Mouse (Mus musculus) lung, embryonic 16.5 days (tissue): ENCODE results near the gene Dynll1. TPM values are rescaled to one million over a fixed set of nuclear protein-coding genes. Genes with fewer than 3 reads are reported as not detected.
A peak's percentile ranks its signal among the peaks of the same experiment; 100 is the strongest.

ENCODE experiments used
- ATAC-seq: fragments of 200-750 bp; cut with Nextera tagmentation; 2 replicates; pipeline ENCODE4 v1.8.0; 2017; ENCODE audit warnings: low read depth, mild to moderate bottlenecking, moderate library complexity
- H3K27ac ChIP-seq: fragments of 300-500 bp; sonication (generic); 2 replicates; pipeline ENCODE4 v1.5.1; 2014; ENCODE audit warnings: mild to moderate bottlenecking, control low read depth, low read length
- H3K27me3 ChIP-seq: fragments of 300-500 bp; sonication (generic); 2 replicates; pipeline ENCODE4 v1.6.1; 2014; ENCODE audit warnings: low read depth, low read length, mixed read lengths; ENCODE audit not compliant: control insufficient read depth, insufficient read depth
- H3K36me3 ChIP-seq: fragments of 300-500 bp; sonication (generic); 2 replicates; pipeline ENCODE4 v1.6.1; 2014; ENCODE audit warnings: low read length; ENCODE audit not compliant: control insufficient read depth, insufficient read depth
- H3K4me1 ChIP-seq: fragments of 300-500 bp; sonication (generic); replicated peaks from 2 replicates; pipeline ENCODE4 v1.6.1; 2014; ENCODE audit warnings: low read length, mixed read lengths; ENCODE audit not compliant: control insufficient read depth, insufficient read depth
- H3K4me2 ChIP-seq: fragments of 300-500 bp; sonication (generic); 2 replicates; pipeline ENCODE4 v1.6.1; 2014; ENCODE audit warnings: low read depth, low read length, control low read depth
- H3K4me3 ChIP-seq: fragments of 300-500 bp; sonication (generic); 2 replicates; pipeline ENCODE4 v1.5.1; 2014; ENCODE audit warnings: mild to moderate bottlenecking, low read length, control low read depth
- H3K9ac ChIP-seq: fragments of 300-500 bp; sonication (generic); 2 replicates; pipeline ENCODE4 v1.6.1; 2014; ENCODE audit warnings: low read length, control low read depth
- H3K9me3 ChIP-seq: fragments of 300-500 bp; sonication (generic); 2 replicates; pipeline ENCODE4 v1.6.1; 2016; ENCODE audit warnings: low read length; ENCODE audit not compliant: control insufficient read depth
- WGBS: fragments of 180-500 bp; shearing (Covaris S2); extraction: QIAGEN DNeasy Blood & Tissue Kit; methylation state at CpG from one replicate; pipeline ENCODE4 v1.1.7; 2014; 5-methylcytosine and 5-hydroxymethylcytosine counted together
- polyA plus RNA-seq: library from polyadenylated mRNA; unstranded; fragments of >200 nt; fragmentation: Nextera tagmentation; extraction: Ambion mirVana; gene quantifications from 2 replicates; pipeline ENCODE4 v1.2.1, GENCODE M21; 2015

Gene Dynll1
- polyA plus RNA-seq, 1 experiment from 2014 or later: 1,463 TPM

DNA sequence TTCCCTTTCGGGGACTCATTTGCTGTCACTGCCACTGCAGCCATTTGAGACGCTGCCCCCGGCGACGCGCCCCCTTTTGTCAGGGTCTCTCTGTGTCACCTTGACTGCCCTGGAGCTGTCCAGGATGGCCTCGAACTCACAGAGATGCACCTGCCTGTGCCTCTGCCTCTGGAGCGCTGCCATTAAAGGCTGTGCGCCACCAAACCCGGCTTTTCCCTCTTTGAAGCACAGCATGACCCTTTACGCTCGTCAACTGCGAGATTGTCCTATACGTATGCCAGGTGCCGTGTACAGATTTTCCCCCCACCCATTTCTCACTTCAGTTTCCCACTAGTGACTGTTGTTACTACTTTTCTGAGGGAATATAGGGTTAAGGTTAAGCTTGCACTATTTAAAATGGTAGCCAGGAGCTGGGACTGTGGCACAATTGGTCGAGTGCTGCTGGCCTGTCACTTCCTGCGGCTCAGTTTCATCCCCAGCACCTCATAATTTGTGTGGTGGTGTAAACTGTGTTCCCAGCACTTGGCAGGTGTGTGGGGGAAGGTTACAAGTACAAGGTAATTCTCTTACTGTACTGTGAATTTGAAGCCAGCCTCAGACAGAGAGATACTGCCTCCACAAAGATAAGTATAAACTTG, 20.6 kb downstream of the Dynll1 start:
- Histone ChIP-seq H3K27me3 (no peaks in the 10 kb centered on the region), H3K9me3 (no peaks in the 10 kb centered on the region), H3K4me2 (peak overlapping the region; percentile 82), H3K9ac (peak overlapping the region; percentile 81), H3K27ac (no peak overlapping the region), H3K4me3 (peak overlapping the region; percentile 87), H3K4me1 (peaks cover 6% of the 10 kb centered on the region), H3K36me3 (peaks cover 8% of the 10 kb centered on the region)
- WGBS: 2% methylated on average over 17 of the region's 17 CpGs
- ATAC-seq: peak; percentile 39

DNA sequence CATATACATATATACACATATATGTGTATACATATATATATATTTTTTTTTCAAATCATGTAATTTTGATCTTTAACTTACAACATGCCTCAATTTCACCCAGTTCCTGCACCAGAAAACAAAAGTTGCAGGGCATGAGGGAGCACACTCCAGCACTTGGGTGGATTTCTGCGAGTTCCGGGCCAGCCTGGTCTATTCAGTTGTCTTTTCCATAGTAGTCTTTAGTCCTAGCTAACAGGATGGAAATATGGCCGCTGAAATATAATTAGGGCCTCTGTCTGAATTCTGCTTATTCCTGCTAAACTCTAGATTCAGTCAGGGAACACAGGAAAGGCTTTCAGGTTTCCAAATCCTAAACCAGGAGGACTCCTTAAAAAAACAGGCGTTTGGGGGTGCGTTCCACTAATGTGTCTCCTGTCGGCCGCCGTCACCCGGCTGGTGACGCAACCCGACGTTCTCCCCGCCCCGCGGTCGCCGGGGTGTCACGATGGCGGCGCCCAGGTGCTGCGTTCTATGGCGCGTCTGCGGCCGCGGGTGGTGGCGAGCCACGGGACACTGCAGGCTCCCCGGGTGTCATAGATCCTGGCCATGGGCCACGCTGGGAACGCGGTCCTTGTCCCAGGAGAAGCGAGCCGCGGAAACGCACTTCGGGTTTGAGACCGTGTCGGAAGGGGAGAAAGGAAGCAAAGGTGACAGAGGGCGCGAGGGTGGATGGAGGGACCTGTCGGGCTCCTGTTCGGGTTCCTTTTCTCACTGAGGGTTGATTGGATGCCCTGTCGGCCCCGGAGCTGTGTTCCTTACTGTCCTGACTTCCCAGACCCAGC, 21.4 kb downstream of the Dynll1 start, which contains the start of gene Coq5:
Gene Coq5, plus strand, starts transcription at position 441 of the 824 bp plus-strand sequence.
- Histone ChIP-seq H3K4me2 (peak within 1 kb of the TSS; percentile 82), H3K36me3 (peaks cover 4% of the 10 kb centered on the region), H3K4me1 (peaks cover 6% of the 10 kb centered on the region), H3K4me3 (peak within 1 kb of the TSS; percentile 87), H3K27me3 (no peaks in the 10 kb centered on the region), H3K9me3 (no peaks in the 10 kb centered on the region), H3K9ac (peak within 1 kb of the TSS; percentile 81), H3K27ac (no peak within 1 kb of the TSS)
- ATAC-seq: peak; percentile 86
- 3% methylated on average over 45 of the region's 45 CpGs for WGBS

DNA sequence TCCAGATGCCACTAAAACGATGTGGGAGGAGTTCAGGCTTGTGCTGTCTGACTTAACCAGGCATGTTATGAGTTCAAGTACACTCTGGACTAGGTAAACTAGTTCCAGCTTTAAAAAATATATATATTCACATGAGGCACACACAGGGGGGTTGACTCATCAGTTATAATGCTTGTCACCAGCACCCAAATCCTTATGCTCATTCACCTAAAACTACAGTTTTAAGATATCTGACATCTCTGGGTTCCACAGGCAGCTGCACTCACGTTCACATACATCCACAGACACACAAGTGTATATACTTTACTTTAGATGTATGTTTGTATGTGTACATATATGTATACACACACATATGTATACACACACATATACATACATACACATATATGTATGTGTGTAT, 22.0 kb downstream of the Dynll1 start:
- Histone ChIP-seq H3K36me3 (no peaks in the 10 kb centered on the region), H3K9me3 (no peaks in the 10 kb centered on the region), H3K4me1 (peaks cover 6% of the 10 kb centered on the region), H3K4me2 (no peak overlapping the region), H3K27ac (no peak overlapping the region), H3K27me3 (no peaks in the 10 kb centered on the region), H3K9ac (no peak overlapping the region), H3K4me3 (no peak overlapping the region)
- 49% methylated on average over 2 of the region's 2 CpGs for whole genome bisulfite sequencing
- no peak for ATAC-seq

DNA sequence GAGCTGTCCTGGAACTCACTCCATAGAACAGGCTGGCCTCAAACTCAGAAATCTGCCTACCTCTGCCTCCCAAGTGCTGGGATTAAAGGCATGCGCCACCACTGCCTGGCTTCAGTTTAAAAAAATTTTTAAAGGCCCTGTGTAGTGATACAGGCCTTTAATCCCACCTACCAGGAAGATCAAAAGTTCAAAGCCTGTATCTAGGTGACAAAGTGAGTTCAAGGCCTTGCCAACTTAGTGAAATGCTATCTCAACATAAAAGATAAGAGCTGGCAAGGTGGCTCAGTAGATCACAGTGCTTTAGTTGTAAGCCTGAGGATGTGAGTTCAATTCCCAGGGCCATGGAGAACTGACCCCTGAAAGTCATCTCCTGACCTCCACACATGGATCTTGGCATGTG, 22.7 kb downstream of the Dynll1 start:
- no peak overlapping the region for H3K4me3 ChIP-seq
- H3K27me3 ChIP-seq: no peaks in the 10 kb centered on the region
- peaks cover 8% of the 10 kb centered on the region for H3K4me1 ChIP-seq
- H3K4me2 ChIP-seq: no peak overlapping the region
- 76% methylated on average over 1 of the region's 1 CpGs for WGBS
- no peak overlapping the region for H3K27ac ChIP-seq
- no peak for ATAC-seq
- H3K36me3 ChIP-seq: no peaks in the 10 kb centered on the region
- no peak overlapping the region for H3K9ac ChIP-seq
- no peaks in the 10 kb centered on the region for H3K9me3 ChIP-seq

DNA sequence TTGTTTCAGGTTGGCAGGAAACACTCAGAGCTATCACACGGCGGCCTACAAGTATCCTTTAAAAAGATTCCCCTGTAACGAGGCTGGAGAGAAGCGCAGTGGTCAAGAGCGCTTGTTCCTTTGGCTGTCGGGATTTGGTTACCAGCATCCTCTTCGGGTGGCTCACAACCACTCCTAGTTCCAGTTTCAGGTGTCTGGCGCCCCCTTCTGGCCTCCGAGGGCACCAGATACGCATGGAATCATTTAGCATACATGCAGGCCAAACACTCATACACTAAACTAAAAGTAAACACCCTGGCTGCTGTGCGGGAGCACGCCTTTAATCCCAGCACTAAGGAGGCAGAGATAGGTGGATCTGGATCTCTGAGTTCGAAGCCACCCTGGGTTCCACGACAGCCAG, 24.8 kb downstream of the Dynll1 start:
- H3K27ac ChIP-seq: no peak overlapping the region
- ATAC-seq: no peak
- H3K4me2 ChIP-seq: no peak overlapping the region
- H3K36me3 ChIP-seq: no peaks in the 10 kb centered on the region
- H3K9me3 ChIP-seq: no peaks in the 10 kb centered on the region
- 33% methylated on average over 14 of the region's 14 CpGs for WGBS
- H3K4me1 ChIP-seq: peaks cover 12% of the 10 kb centered on the region
- no peaks in the 10 kb centered on the region for H3K27me3 ChIP-seq
- H3K4me3 ChIP-seq: no peak overlapping the region
- no peak overlapping the region for H3K9ac ChIP-seq

DNA sequence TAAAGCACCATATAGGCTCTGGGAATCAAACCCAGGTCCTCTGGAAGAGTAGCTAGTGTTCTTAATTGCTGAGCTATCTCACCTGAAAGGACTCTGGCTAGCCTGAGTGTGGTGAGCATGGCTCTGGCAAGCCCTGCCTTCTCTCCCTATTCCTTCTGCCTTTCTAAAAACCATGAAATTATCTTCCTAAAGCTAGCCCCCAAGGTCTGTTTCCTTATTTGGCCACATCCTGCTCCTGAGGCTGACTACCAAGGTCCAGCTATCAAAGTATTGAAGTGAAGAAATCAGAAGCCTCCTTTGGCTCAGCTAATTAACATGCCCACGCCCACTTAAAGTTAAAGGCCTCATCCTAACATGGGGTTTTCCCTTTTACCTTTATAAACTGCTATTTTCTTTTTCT, 26.0 kb downstream of the Dynll1 start:
- Histone ChIP-seq H3K9ac (no peak overlapping the region), H3K4me1 (peaks cover 18% of the 10 kb centered on the region), H3K9me3 (no peaks in the 10 kb centered on the region), H3K4me2 (no peak overlapping the region), H3K36me3 (no peaks in the 10 kb centered on the region), H3K4me3 (no peak overlapping the region), H3K27ac (no peak overlapping the region), H3K27me3 (no peaks in the 10 kb centered on the region)
- ATAC-seq: no peak
- WGBS: 77% methylated on average over 1 of the region's 1 CpGs

DNA sequence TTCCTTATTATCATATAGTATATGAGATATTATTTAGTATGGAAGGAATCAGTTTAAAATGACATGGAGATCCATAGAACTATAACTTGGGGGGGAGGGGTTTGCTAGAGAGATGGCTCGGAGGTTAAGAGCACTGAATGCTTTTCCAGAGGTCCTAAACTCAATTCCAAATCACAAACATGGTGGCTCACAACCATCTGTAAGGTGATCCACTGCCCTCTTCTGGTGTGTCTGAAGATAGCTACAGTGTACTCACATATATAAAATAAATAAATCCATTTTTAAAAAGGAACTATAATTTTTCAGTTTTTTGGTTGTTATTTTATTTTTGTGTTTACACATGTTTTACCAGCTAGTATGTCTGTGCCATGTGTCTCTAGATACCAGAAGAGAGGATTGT, 26.4 kb downstream of the Dynll1 start:
- ATAC-seq: no peak
- no peak overlapping the region for H3K4me3 ChIP-seq
- no peak overlapping the region for H3K4me2 ChIP-seq
- no peak overlapping the region for H3K9ac ChIP-seq
- H3K9me3 ChIP-seq: no peaks in the 10 kb centered on the region
- no peaks in the 10 kb centered on the region for H3K27me3 ChIP-seq
- no peak overlapping the region for H3K27ac ChIP-seq
- peaks cover 22% of the 10 kb centered on the region for H3K4me1 ChIP-seq
- 59% methylated on average over 1 of the region's 1 CpGs for WGBS
- H3K36me3 ChIP-seq: no peaks in the 10 kb centered on the region

DNA sequence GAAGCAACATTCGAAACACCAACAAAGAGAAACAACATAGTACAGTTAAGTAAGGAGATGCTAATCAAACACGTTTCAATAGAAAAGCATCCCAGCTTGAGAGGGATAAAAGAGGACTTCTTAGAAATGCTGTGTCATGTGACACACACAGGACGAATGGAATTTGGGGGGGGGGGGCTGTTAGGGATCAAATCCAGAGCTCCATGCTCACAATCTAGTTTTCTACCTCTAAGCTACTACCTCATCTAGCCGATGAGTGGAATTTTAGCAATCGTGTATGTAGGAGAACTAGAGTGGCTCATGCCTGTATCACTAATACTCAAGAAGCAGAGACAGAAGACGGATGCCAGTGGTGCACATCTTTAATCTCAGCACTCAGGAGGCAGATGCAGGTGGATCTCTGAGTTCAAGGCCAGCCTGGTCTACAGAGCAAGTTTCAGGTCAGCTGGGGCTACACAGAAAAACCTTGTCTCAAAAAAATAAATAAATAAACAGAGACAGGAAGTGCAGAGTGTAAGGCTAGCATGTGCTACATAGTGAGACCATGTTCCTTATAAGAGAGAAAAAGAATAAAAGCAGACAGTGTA, 27.2 kb downstream of the Dynll1 start:
- no peak for ATAC-seq
- peak overlapping the region; percentile 68 for H3K4me2 ChIP-seq
- no peaks in the 10 kb centered on the region for H3K27me3 ChIP-seq
- no peaks in the 10 kb centered on the region for H3K9me3 ChIP-seq
- peak overlapping the region; percentile 80; the same call in 1 of the 2 replicates for H3K27ac ChIP-seq
- no peak overlapping the region; the same call in 1 of the 2 replicates for H3K9ac ChIP-seq
- H3K4me3 ChIP-seq: no peak overlapping the region
- H3K4me1 ChIP-seq: peaks cover 23% of the 10 kb centered on the region
- WGBS: 62% methylated on average over 6 of the region's 6 CpGs
- no peaks in the 10 kb centered on the region for H3K36me3 ChIP-seq

DNA sequence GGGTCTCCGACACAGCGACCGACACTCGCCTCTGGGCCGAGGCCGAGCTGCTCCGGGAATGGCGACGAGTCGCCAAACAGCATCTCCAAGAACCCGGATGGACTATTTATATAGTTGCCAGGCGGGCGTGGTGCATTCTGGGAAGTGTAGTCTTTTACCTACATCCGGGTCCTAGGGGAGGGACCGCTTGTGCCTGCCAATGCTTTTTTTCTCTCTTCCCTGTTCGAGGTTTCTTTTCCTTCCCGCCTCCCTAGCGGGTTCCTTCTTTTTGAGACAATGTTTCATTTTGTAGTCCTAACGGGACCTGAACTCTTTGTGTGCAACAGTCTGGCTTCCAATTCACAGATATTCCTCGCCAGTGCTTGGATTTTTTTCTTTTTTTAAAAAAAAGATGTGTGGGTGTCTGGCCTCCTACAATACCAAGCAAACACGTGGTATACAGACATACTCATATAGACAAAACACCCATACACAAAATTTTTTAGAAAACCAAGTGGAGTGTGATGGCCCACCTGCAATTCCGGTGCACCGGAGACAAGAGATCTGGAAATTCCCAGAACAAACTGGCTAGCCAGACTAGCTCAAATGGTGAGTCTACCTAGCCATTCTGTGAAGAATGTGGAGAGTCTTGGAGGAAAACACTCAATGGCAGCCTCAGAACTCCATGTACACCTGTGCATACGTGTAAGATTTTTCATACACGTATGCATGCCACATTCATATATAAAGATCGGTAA, 27.8 kb downstream of the Dynll1 start, which contains the start of gene Rnf10:
Gene Rnf10, minus strand, starts transcription at position 87 of the 737 bp plus-strand sequence.
- 13% methylated on average over 21 of the region's 26 CpGs for WGBS
- H3K9ac ChIP-seq: peak within 1 kb of the TSS; percentile 95
- no peaks in the 10 kb centered on the region for H3K27me3 ChIP-seq
- peak within 1 kb of the TSS; percentile 68 for H3K4me2 ChIP-seq
- no peaks in the 10 kb centered on the region for H3K9me3 ChIP-seq
- H3K4me3 ChIP-seq: peak within 1 kb of the TSS; percentile 76
- H3K4me1 ChIP-seq: peaks cover 26% of the 10 kb centered on the region
- no peaks in the 10 kb centered on the region for H3K36me3 ChIP-seq
- ATAC-seq: peak; percentile 94
- H3K27ac ChIP-seq: peak within 1 kb of the TSS; percentile 80
